Mouse (Mus musculus) ES-E14 (cell line): ENCODE data around the gene Syna.

Experiments
- CHD2 ChIP-seq: IDR thresholded peaks from 2 replicates; pipeline ENCODE4 v1.6.1; 2014; ENCODE audit warnings: mild to moderate bottlenecking, low read depth, low read length, inconsistent platforms
- HCFC1 ChIP-seq: IDR thresholded peaks from 2 replicates; pipeline ENCODE4 v1.6.1; 2012; ENCODE audit warnings: low read length, inconsistent platforms, borderline replicate concordance; ENCODE audit not compliant: insufficient read depth
- MAFK ChIP-seq: IDR thresholded peaks from 2 replicates; pipeline ENCODE4 v1.6.1; 2014; ENCODE audit warnings: mild to moderate bottlenecking, low read depth, low read length, inconsistent platforms; ENCODE audit not compliant: insufficient read depth
- ZC3H11A ChIP-seq: IDR thresholded peaks from 2 replicates; pipeline ENCODE4 v1.6.1; 2012; ENCODE audit warnings: low read depth, mild to moderate bottlenecking, inconsistent platforms, low read length, borderline replicate concordance

DNA sequence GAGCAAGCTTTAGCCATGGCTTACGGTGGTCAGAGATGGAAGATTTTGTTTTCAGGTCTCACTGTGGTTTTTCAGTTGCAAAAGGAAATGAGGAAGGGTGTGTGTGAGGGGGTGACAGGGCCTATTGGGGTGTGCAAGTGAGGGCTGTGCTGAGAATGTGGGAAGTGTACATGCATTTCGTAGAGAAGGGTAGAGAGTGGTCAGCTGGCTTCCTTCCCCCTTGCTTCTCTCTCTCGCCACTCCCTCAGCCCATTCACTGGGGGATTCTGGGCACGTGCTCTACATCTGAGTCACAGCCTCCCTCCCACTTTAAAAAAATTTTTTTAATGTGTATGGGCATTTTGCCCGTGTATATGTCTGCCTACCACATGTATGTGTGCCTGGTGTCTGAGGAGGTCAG lies 47.1 kb upstream of the Syna start:
- no peak for TF ChIP-seq HCFC1
- TF ChIP-seq CHD2: no peak
- TF ChIP-seq ZC3H11A: no peak
- no peak for TF ChIP-seq MAFK
